In genomic region chr9:77450447-77450846, GRCm38 (mm10) we compare ENCODE assay signal across 29 mouse cellular contexts.
"Had no signal": no experiment of that assay in that cellular context is flagged by ENCODE, and none has a peak within 500 bp of the region (broad histone marks: within the 10 kb centered on the region; RNA-seq: fewer than 3 reads in every experiment).

No protein-coding gene starts in this region.

- H3K4me3 ChIP-seq: embryonic facial prominence, embryonic 10.5 days; embryonic facial prominence, embryonic 12.5 days; embryonic facial prominence, embryonic 13.5 days; embryonic facial prominence, embryonic 15.5 days; erythroblast, embryonic 14.5 days; forebrain, embryonic 10.5 days; forebrain, embryonic 12.5 days; forebrain, embryonic 13.5 days; forebrain, embryonic 15.5 days; gastrocnemius, adult 2 months; heart, adult 2 months had no signal

- H3K27ac ChIP-seq: embryonic facial prominence, embryonic 10.5 days; embryonic facial prominence, embryonic 12.5 days; embryonic facial prominence, embryonic 13.5 days; embryonic facial prominence, embryonic 15.5 days; forebrain, embryonic 10.5 days; forebrain, embryonic 12.5 days; forebrain, embryonic 13.5 days; forebrain, embryonic 15.5 days; gastrocnemius, adult 2 months; heart, adult 2 months had no signal

- H3K36me3 ChIP-seq: forebrain, embryonic 15.5 days had no signal

- DNase-seq: cerebellum, adult 18-20 months; cerebellum, adult 2 months; cerebellum, adult 8-10 months; cerebellum, adult 9-11 months; cerebellum, postnatal 10 days; cerebellum, postnatal 14 days; cerebellum, postnatal 25 days; cerebellum, postnatal 36 days; embryo, embryonic 11 days; forebrain, postnatal 0 days; gastrocnemius, adult 2 months; gastrocnemius, postnatal 10 days; gastrocnemius, postnatal 14 days; gastrocnemius, postnatal 25 days; gastrocnemius, postnatal 36 days; heart, adult 11 months; heart, adult 18-20 months; heart, adult 2 months had no signal

- ATAC-seq: forebrain, embryonic 13.5 days; forebrain, embryonic 14.5 days; forebrain, embryonic 15.5 days; forebrain, embryonic 16.5 days; forebrain, postnatal 0 days had no signal

- H3K4me2 ChIP-seq: embryonic facial prominence, embryonic 12.5 days; embryonic facial prominence, embryonic 13.5 days; embryonic facial prominence, embryonic 15.5 days; forebrain, embryonic 12.5 days; forebrain, embryonic 13.5 days; forebrain, embryonic 15.5 days had no signal

- H3K9ac ChIP-seq: embryonic facial prominence, embryonic 12.5 days; embryonic facial prominence, embryonic 13.5 days; embryonic facial prominence, embryonic 15.5 days; forebrain, embryonic 12.5 days; forebrain, embryonic 13.5 days; forebrain, embryonic 15.5 days; forebrain, postnatal 0 days had no signal

- H3K9me3 ChIP-seq: embryonic facial prominence, embryonic 10.5 days; embryonic facial prominence, embryonic 12.5 days; embryonic facial prominence, embryonic 13.5 days; embryonic facial prominence, embryonic 15.5 days; forebrain, embryonic 10.5 days; forebrain, embryonic 12.5 days; forebrain, embryonic 13.5 days; forebrain, embryonic 15.5 days had no signal

- H3K4me1 ChIP-seq: embryonic facial prominence, embryonic 15.5 days had no signal

- H3K27me3 ChIP-seq: embryonic facial prominence, embryonic 12.5 days; embryonic facial prominence, embryonic 13.5 days; embryonic facial prominence, embryonic 15.5 days; forebrain, embryonic 13.5 days; forebrain, embryonic 15.5 days had no signal
